Mouse (Mus musculus) cerebellum, adult 8-10 months (tissue): ENCODE measurements around the gene Galnt7.

Experiments used
- DNase-seq: peaks from one replicate; pipeline ENCODE4 v3.0.0; 2022

Gene Galnt7

GRCm38 (mm10) chr8:57579845-57580244, 73.0 kb downstream of the Galnt7 start:
- DNase-seq: no peak

- no peak for DNase-seq
Measured at GRCm38 (mm10) chr8:57577301-57577700, 75.5 kb downstream of the Galnt7 start.

GRCm38 (mm10) chr8:57576238-57576637, 76.6 kb downstream of the Galnt7 start:
- DNase-seq: no peak

- no peak for DNase-seq
Measured at GRCm38 (mm10) chr8:57575336-57575735, 77.5 kb downstream of the Galnt7 start.

GRCm38 (mm10) chr8:57574398-57574797, 78.4 kb downstream of the Galnt7 start:
- DNase-seq: peak; percentile 87

GRCm38 (mm10) chr8:57573844-57574243, 79.0 kb downstream of the Galnt7 start:
- no peak for DNase-seq

GRCm38 (mm10) chr8:57569886-57570285, 82.9 kb downstream of the Galnt7 start:
- no peak for DNase-seq

GRCm38 (mm10) chr8:57569400-57569795, 83.4 kb downstream of the Galnt7 start:
- DNase-seq: no peak

- no peak for DNase-seq
Measured at GRCm38 (mm10) chr8:57568633-57569399, 84.0 kb downstream of the Galnt7 start.

- no peak for DNase-seq
Measured at GRCm38 (mm10) chr8:57567998-57568397, 84.8 kb downstream of the Galnt7 start.

- no peak for DNase-seq
Measured at GRCm38 (mm10) chr8:57565039-57565438, 87.8 kb downstream of the Galnt7 start.

- no peak for DNase-seq
Measured at GRCm38 (mm10) chr8:57563726-57564125, 89.1 kb downstream of the Galnt7 start.

GRCm38 (mm10) chr8:57562741-57563140, 90.1 kb downstream of the Galnt7 start:
- DNase-seq: no peak

- DNase-seq: no peak
Measured at GRCm38 (mm10) chr8:57560926-57561325, 91.9 kb downstream of the Galnt7 start.

GRCm38 (mm10) chr8:57552102-57553032, 100.5 kb downstream of the Galnt7 start:
- no peak for DNase-seq

- no peak for DNase-seq
Measured at GRCm38 (mm10) chr8:57547581-57547980, 105.3 kb downstream of the Galnt7 start.

GRCm38 (mm10) chr8:57546834-57547233, 106.0 kb downstream of the Galnt7 start:
- no peak for DNase-seq

- peak; percentile 77 for DNase-seq
Measured at GRCm38 (mm10) chr8:57546401-57546800, 106.4 kb downstream of the Galnt7 start.

- DNase-seq: no peak
Measured at GRCm38 (mm10) chr8:57541405-57541804, 111.4 kb downstream of the Galnt7 start.

- no peak for DNase-seq
Measured at GRCm38 (mm10) chr8:57540951-57541350, 111.9 kb downstream of the Galnt7 start.

GRCm38 (mm10) chr8:57540110-57540838, 112.6 kb downstream of the Galnt7 start:
- DNase-seq: peak; percentile 80

GRCm38 (mm10) chr8:57538601-57539000, 114.2 kb downstream of the Galnt7 start:
- no peak for DNase-seq

GRCm38 (mm10) chr8:57536167-57536566, 116.7 kb downstream of the Galnt7 start:
- DNase-seq: no peak
